Mouse (Mus musculus): ENCODE data around the gene Hyal3. TPM values are rescaled to one million over a fixed set of nuclear protein-coding genes. Genes with fewer than 3 reads are reported as not detected.
"Not testable (repeated sequence)": the region's sequence is repeated elsewhere in the genome, so short reads cannot be mapped to it uniquely, and the experiment has no call there.

The Hyal3 gene
- polyA plus RNA-seq, 1 experiment from 2014 or later: 1.4 TPM

GRCm38 (mm10) chr9:107555031-107555457 is 25.6 kb upstream of the Hyal3 start:
- under 1% methylated on average over 23 of the region's 23 CpGs for WGBS
- peaks cover 39% of the 10 kb centered on the region for H3K36me3 ChIP-seq (ENCODE audit: insufficient read depth)
- TF ChIP-seq CTCF (IDR thresholded peaks at IDR 0.05; ENCODE audit: low read depth): no peak
- ATAC-seq (ENCODE audit: insufficient read depth) (peak; percentile 12), DNase-seq (peak; percentile 79)
- H3K9ac ChIP-seq: peak overlapping the region; percentile 76
- peaks cover 30% of the 10 kb centered on the region for H3K4me1 ChIP-seq (ENCODE audit: insufficient read depth)
- peak overlapping the region; percentile 98 for H3K27ac ChIP-seq (ENCODE audit: low read depth)
- H3K27me3 ChIP-seq (ENCODE audit: insufficient read depth, low read length): no peaks in the 10 kb centered on the region
- H3K9me3 ChIP-seq (ENCODE audit: low read depth, low read length): no peaks in the 10 kb centered on the region
- H3K4me2 ChIP-seq: peak overlapping the region; percentile 97
- peak overlapping the region; percentile 68 for H3K4me3 ChIP-seq (ENCODE audit: low read depth, low read length)

- Histone ChIP-seq H3K27ac (ENCODE audit: low read depth) (peak overlapping the region; percentile 98; the same call in 1 of the 2 replicates), H3K27me3 (ENCODE audit: insufficient read depth, low read length) (no peaks in the 10 kb centered on the region), H3K9me3 (ENCODE audit: low read depth, low read length) (no peaks in the 10 kb centered on the region), H3K4me2 (peak overlapping the region; percentile 97), H3K4me1 (ENCODE audit: insufficient read depth) (peaks cover 30% of the 10 kb centered on the region), H3K9ac (peak overlapping the region; percentile 76), H3K36me3 (ENCODE audit: insufficient read depth) (peaks cover 46% of the 10 kb centered on the region), H3K4me3 (ENCODE audit: low read depth, low read length) (peak overlapping the region; percentile 68)
- no peak for TF ChIP-seq CTCF (IDR thresholded peaks at IDR 0.05; ENCODE audit: low read depth)
- 28% methylated on average over 2 of the region's 2 CpGs for WGBS
- ATAC-seq (ENCODE audit: insufficient read depth) (no peak), DNase-seq (no peak)
Observed at GRCm38 (mm10) chr9:107555701-107556100, 24.9 kb upstream of the Hyal3 start.

- Histone ChIP-seq H3K9me3 (ENCODE audit: low read depth, low read length) (no peaks in the 10 kb centered on the region), H3K27me3 (ENCODE audit: insufficient read depth, low read length) (no peaks in the 10 kb centered on the region), H3K9ac (no peak overlapping the region; the same call in 1 of the 2 replicates), H3K4me1 (ENCODE audit: insufficient read depth) (peaks cover 26% of the 10 kb centered on the region), H3K4me2 (peak overlapping the region; percentile 97), H3K4me3 (ENCODE audit: low read depth, low read length) (peak overlapping the region; percentile 68), H3K36me3 (ENCODE audit: insufficient read depth) (peaks cover 52% of the 10 kb centered on the region), H3K27ac (ENCODE audit: low read depth) (no peak overlapping the region)
- TF ChIP-seq CTCF (IDR thresholded peaks at IDR 0.05; ENCODE audit: low read depth): no peak
- DNase-seq: no peak
- WGBS: 60% methylated on average over 3 of the region's 3 CpGs
- ATAC-seq (ENCODE audit: insufficient read depth): no peak
Observed at GRCm38 (mm10) chr9:107556346-107556745, 24.3 kb upstream of the Hyal3 start.

- peak within 1 kb of the TSS; percentile 81 for H3K4me2 ChIP-seq
- DNase-seq: peak; percentile 96
- H3K4me1 ChIP-seq (ENCODE audit: insufficient read depth): peaks cover 10% of the 10 kb centered on the region
- under 1% methylated on average over 46 of the region's 46 CpGs for WGBS
- H3K9me3 ChIP-seq (ENCODE audit: low read depth, low read length): no peaks in the 10 kb centered on the region
- H3K27me3 ChIP-seq (ENCODE audit: insufficient read depth, low read length): no peaks in the 10 kb centered on the region
- H3K9ac ChIP-seq: peak within 1 kb of the TSS; percentile 73
- no peak for TF ChIP-seq CTCF (IDR thresholded peaks at IDR 0.05; ENCODE audit: low read depth)
- peak within 1 kb of the TSS; percentile 88 for H3K4me3 ChIP-seq (ENCODE audit: low read depth, low read length)
- ATAC-seq (ENCODE audit: insufficient read depth): peak; percentile 94
- peaks cover 62% of the 10 kb centered on the region for H3K36me3 ChIP-seq (ENCODE audit: insufficient read depth)
- peak within 1 kb of the TSS; percentile 50; the same call in 1 of the 2 replicates for H3K27ac ChIP-seq (ENCODE audit: low read depth)
Observed at GRCm38 (mm10) chr9:107563029-107563581, 17.5 kb upstream of the Hyal3 start, which contains the start of gene Tusc2. Gene Tusc2, plus strand, starts transcription at chr9:107563255.

GRCm38 (mm10) chr9:107565556-107565955 is 15.1 kb upstream of the Hyal3 start:
- peaks cover 18% of the 10 kb centered on the region for H3K4me1 ChIP-seq (ENCODE audit: insufficient read depth)
- peak overlapping the region; percentile 50 for H3K4me2 ChIP-seq
- H3K4me3 ChIP-seq (ENCODE audit: low read depth, low read length): peak overlapping the region; percentile 11
- peak; percentile 41 for TF ChIP-seq CTCF (IDR thresholded peaks at IDR 0.05; ENCODE audit: low read depth)
- 43% methylated on average over 5 of the region's 5 CpGs for WGBS
- not testable (repeated sequence) for H3K27ac ChIP-seq (ENCODE audit: low read depth); H3K27me3 ChIP-seq (ENCODE audit: insufficient read depth, low read length); ATAC-seq (ENCODE audit: insufficient read depth); H3K9me3 ChIP-seq (ENCODE audit: low read depth, low read length); DNase-seq; H3K9ac ChIP-seq
- H3K36me3 ChIP-seq (ENCODE audit: insufficient read depth): peaks cover 41% of the 10 kb centered on the region

- Histone ChIP-seq H3K4me1 (ENCODE audit: insufficient read depth) (peaks cover 24% of the 10 kb centered on the region), H3K4me2 (peak overlapping the region; percentile 50), H3K9me3 (ENCODE audit: low read depth, low read length) (no peaks in the 10 kb centered on the region), H3K9ac (no peak overlapping the region), H3K27me3 (ENCODE audit: insufficient read depth, low read length) (no peaks in the 10 kb centered on the region), H3K36me3 (ENCODE audit: insufficient read depth) (peaks cover 41% of the 10 kb centered on the region), H3K4me3 (ENCODE audit: low read depth, low read length) (peak overlapping the region; percentile 13; the same call in 1 of the 2 replicates), H3K27ac (ENCODE audit: low read depth) (peak overlapping the region; percentile 80)
- DNase-seq (peak; percentile 91), ATAC-seq (ENCODE audit: insufficient read depth) (no peak)
- WGBS: 51% methylated on average over 15 of the region's 15 CpGs
- TF ChIP-seq CTCF (IDR thresholded peaks at IDR 0.05; ENCODE audit: low read depth): peak; percentile 91
Observed at GRCm38 (mm10) chr9:107566041-107566709, 14.4 kb upstream of the Hyal3 start.

- no peaks in the 10 kb centered on the region for H3K27me3 ChIP-seq (ENCODE audit: insufficient read depth, low read length)
- 57% methylated on average over 3 of the region's 3 CpGs for WGBS
- peaks cover 41% of the 10 kb centered on the region for H3K36me3 ChIP-seq (ENCODE audit: insufficient read depth)
- DNase-seq: peak; percentile 67
- no peaks in the 10 kb centered on the region for H3K9me3 ChIP-seq (ENCODE audit: low read depth, low read length)
- no peak; the same call in 1 of the 2 replicates for TF ChIP-seq CTCF (IDR thresholded peaks at IDR 0.05; ENCODE audit: low read depth)
- peak overlapping the region; percentile 92 for H3K27ac ChIP-seq (ENCODE audit: low read depth)
- no peak for ATAC-seq (ENCODE audit: insufficient read depth)
- no peak overlapping the region for H3K9ac ChIP-seq
- peak overlapping the region; percentile 65 for H3K4me2 ChIP-seq
- peak overlapping the region; percentile 13; the same call in 1 of the 2 replicates for H3K4me3 ChIP-seq (ENCODE audit: low read depth, low read length)
- peaks cover 28% of the 10 kb centered on the region for H3K4me1 ChIP-seq (ENCODE audit: insufficient read depth)
Observed at GRCm38 (mm10) chr9:107566855-107567254, 13.8 kb upstream of the Hyal3 start.

Data from lung, embryonic 14.5 days (tissue).